Mouse (Mus musculus) MEL (cell line): Measurements from ENCODE around the gene Maml3. TPM values are rescaled to one million over a fixed set of nuclear protein-coding genes. Genes with fewer than 3 reads are reported as not detected.

ENCODE experiments used
- DNase-seq: peaks from one replicate; pipeline ENCODE4 v3.0.0; 2011; ENCODE audit warnings: low read depth, low spot score
- H3K27ac ChIP-seq: 2 replicates; pipeline ENCODE4 v1.5.1; 2012; ENCODE audit warnings: low read depth, mild to moderate bottlenecking, control low read depth, low read length, moderate library complexity; ENCODE audit not compliant: control insufficient read depth
- H3K27me3 ChIP-seq, 2 experiments: fragments of 150-350 bp in 1 of 2; sonication (generic) in 1 of 2; 2 replicates each; pipeline ENCODE4 v1.6.1; 2012; ENCODE audit warnings: low read length in 2 of 2, mild to moderate bottlenecking in 2 of 2, improper control_type of control experiment in 1 of 2, moderate library complexity in 1 of 2; ENCODE audit not compliant: insufficient read depth in 2 of 2, control insufficient read depth in 1 of 2
- H3K36me3 ChIP-seq, 2 experiments: 2 replicates each; pipeline ENCODE4 v1.6.1; 2012 to 2014; ENCODE audit warnings: low read length in 2 of 2, improper control_type of control experiment in 1 of 2, inconsistent platforms in 1 of 2, mild to moderate bottlenecking in 1 of 2; ENCODE audit not compliant: insufficient read depth in 2 of 2, control insufficient read depth in 1 of 2
- H3K4me1 ChIP-seq, 2 experiments: fragments of 150-350 bp in 1 of 2; sonication (generic) in 1 of 2; 2 replicates each; pipeline ENCODE4 v1.6.1; 2012; ENCODE audit warnings: low read length in 2 of 2, improper control_type of control experiment in 1 of 2, mild to moderate bottlenecking in 1 of 2; ENCODE audit not compliant: insufficient read depth in 2 of 2, control insufficient read depth in 1 of 2
- H3K4me3 ChIP-seq, 2 experiments: fragments of 150-350 bp in 1 of 2; sonication (generic) in 1 of 2; 2 replicates each; pipeline ENCODE4 v1.5.1; 2012; ENCODE audit warnings: low read depth in 2 of 2, low read length in 2 of 2, mild to moderate bottlenecking in 2 of 2, moderate library complexity in 2 of 2, control low read depth in 1 of 2, improper control_type of control experiment in 1 of 2; ENCODE audit not compliant: control insufficient read depth in 1 of 2, insufficient read depth in 1 of 2
- H3K79me2 ChIP-seq: 2 replicates; pipeline ENCODE4 v1.6.1; 2012; ENCODE audit warnings: mild to moderate bottlenecking, low read length, moderate library complexity; ENCODE audit not compliant: control insufficient read depth, poor library complexity, insufficient read depth
- H3K9ac ChIP-seq: 2 replicates; pipeline ENCODE4 v1.6.1; 2012; ENCODE audit warnings: low read depth, mild to moderate bottlenecking, control low read depth, low read length, moderate library complexity; ENCODE audit not compliant: control insufficient read depth, poor library complexity, severe bottlenecking
- H3K9me3 ChIP-seq: fragments of 150-350 bp; sonication (generic); replicated peaks from 2 replicates; pipeline ENCODE4 v1.6.1; 2012; ENCODE audit warnings: mild to moderate bottlenecking, low read length, improper control_type of control experiment, moderate library complexity; ENCODE audit not compliant: insufficient read depth
- E2F4 ChIP-seq: IDR thresholded peaks from 2 replicates; pipeline ENCODE4 v1.6.1; 2011; ENCODE audit warnings: low read depth, low read length, improper control_type of control experiment, borderline replicate concordance
- ELF1 ChIP-seq: IDR thresholded peaks from 2 replicates; pipeline ENCODE4 v1.6.1; 2014; ENCODE audit warnings: low read depth, mild to moderate bottlenecking, inconsistent platforms, low read length, improper control_type of control experiment, moderate library complexity
- EP300 ChIP-seq, 2 experiments: IDR thresholded peaks; 2 replicates each; pipeline ENCODE4 v1.6.1; 2011; ENCODE audit warnings: improper control_type of control experiment in 2 of 2, low read length in 2 of 2, low read depth in 1 of 2, mild to moderate bottlenecking in 1 of 2
- ETS1 ChIP-seq: IDR thresholded peaks from 2 replicates; pipeline ENCODE4 v1.6.1; 2012; ENCODE audit warnings: low read depth, mild to moderate bottlenecking, inconsistent platforms, low read length, improper control_type of control experiment, moderate library complexity
- GABPA ChIP-seq: IDR thresholded peaks from 2 replicates; pipeline ENCODE4 v1.6.1; 2012; ENCODE audit warnings: low read depth, mild to moderate bottlenecking, inconsistent platforms, low read length, improper control_type of control experiment, moderate library complexity
- GATA1 ChIP-seq: IDR thresholded peaks from 2 replicates; pipeline ENCODE4 v1.6.1; 2011; ENCODE audit warnings: low read depth, low read length, improper control_type of control experiment
- JUND ChIP-seq: IDR thresholded peaks from 2 replicates; pipeline ENCODE4 v1.6.1; 2011; ENCODE audit warnings: low read depth, mild to moderate bottlenecking, improper control_type of control experiment, low read length
- KAT2A ChIP-seq: conservative IDR thresholded peaks from 2 replicates; pipeline ENCODE4 v1.6.1; 2012; ENCODE audit warnings: low read depth, low read length, improper control_type of control experiment, inconsistent platforms
- MAFK ChIP-seq: IDR thresholded peaks from 2 replicates; pipeline ENCODE4 v1.6.1; 2011; ENCODE audit warnings: low read depth, mild to moderate bottlenecking, low read length, improper control_type of control experiment, borderline replicate concordance
- MAX ChIP-seq: IDR thresholded peaks from 2 replicates; pipeline ENCODE4 v1.6.1; 2011; ENCODE audit warnings: low read length, improper control_type of control experiment
- MAZ ChIP-seq: IDR thresholded peaks from 2 replicates; pipeline ENCODE4 v1.6.1; 2012; ENCODE audit warnings: low read depth, mild to moderate bottlenecking, inconsistent platforms, low read length, improper control_type of control experiment
- MEF2A ChIP-seq: IDR thresholded peaks from 2 replicates; pipeline ENCODE4 v1.6.1; 2014; ENCODE audit warnings: low read depth, mild to moderate bottlenecking, inconsistent platforms, low read length, improper control_type of control experiment; ENCODE audit not compliant: poor library complexity, insufficient replicate concordance, severe bottlenecking; ENCODE audit errors: extremely low read depth
- MYB ChIP-seq: IDR thresholded peaks from 2 replicates; pipeline ENCODE4 v1.6.1; 2011; ENCODE audit warnings: mild to moderate bottlenecking, low read depth, low read length, improper control_type of control experiment
- MYC ChIP-seq: IDR thresholded peaks from 2 replicates; pipeline ENCODE4 v1.6.1; 2011; ENCODE audit warnings: low read depth, mild to moderate bottlenecking, low read length, improper control_type of control experiment, moderate library complexity
- NRF1 ChIP-seq: IDR thresholded peaks from 2 replicates; pipeline ENCODE4 v1.6.1; 2014; ENCODE audit warnings: low read depth, mild to moderate bottlenecking, inconsistent platforms, low read length, improper control_type of control experiment, moderate library complexity; ENCODE audit not compliant: poor library complexity, insufficient read depth, severe bottlenecking
- POLR2A ChIP-seq, 2 experiments: IDR thresholded peaks; 2 replicates each; pipeline ENCODE4 v1.6.1; 2011 to 2012; ENCODE audit warnings: low read length in 2 of 2, mild to moderate bottlenecking in 2 of 2, control low read depth in 1 of 2, improper control_type of control experiment in 1 of 2, low read depth in 1 of 2, moderate library complexity in 1 of 2; ENCODE audit not compliant: control insufficient read depth in 1 of 2, insufficient read depth in 1 of 2, poor library complexity in 1 of 2
- POLR2AphosphoS2 ChIP-seq: IDR thresholded peaks from 2 replicates; pipeline ENCODE4 v1.6.1; 2011; ENCODE audit warnings: low read length, improper control_type of control experiment
- POLR2AphosphoS5 ChIP-seq: IDR thresholded peaks from 2 replicates; pipeline ENCODE4 v1.6.1; 2012; ENCODE audit warnings: low read depth, borderline replicate concordance, mild to moderate bottlenecking, inconsistent platforms, low read length, moderate library complexity, mixed read lengths
- TAL1 ChIP-seq: IDR thresholded peaks from 2 replicates; pipeline ENCODE4 v1.6.1; 2012; ENCODE audit warnings: mild to moderate bottlenecking, inconsistent platforms, low read length, moderate library complexity, mixed read lengths
- TBP ChIP-seq: IDR thresholded peaks from 2 replicates; pipeline ENCODE4 v1.8.0; 2011; ENCODE audit warnings: low read depth, low read length, improper control_type of control experiment
- TCF12 ChIP-seq: IDR thresholded peaks from 2 replicates; pipeline ENCODE4 v1.6.1; 2014; ENCODE audit warnings: low read depth, mild to moderate bottlenecking, inconsistent platforms, low read length, improper control_type of control experiment, moderate library complexity
- USF1 ChIP-seq: IDR thresholded peaks from 2 replicates; pipeline ENCODE4 v1.6.1; 2014; ENCODE audit warnings: low read depth, mild to moderate bottlenecking, inconsistent platforms, low read length, improper control_type of control experiment, moderate library complexity
- USF2 ChIP-seq, 2 experiments: IDR thresholded peaks; 2 replicates each; pipeline ENCODE4 v1.6.1; 2011 to 2012; ENCODE audit warnings: improper control_type of control experiment in 2 of 2, low read length in 2 of 2, borderline replicate concordance in 1 of 2, inconsistent platforms in 1 of 2, low read depth in 1 of 2, mild to moderate bottlenecking in 1 of 2; ENCODE audit not compliant: insufficient read depth in 1 of 2
- ZC3H11A ChIP-seq: IDR thresholded peaks from 2 replicates; pipeline ENCODE4 v1.6.1; 2012; ENCODE audit warnings: low read depth, mild to moderate bottlenecking, inconsistent platforms, low read length, improper control_type of control experiment
- ZKSCAN1 ChIP-seq: IDR thresholded peaks from 2 replicates; pipeline ENCODE4 v1.6.1; 2012; ENCODE audit warnings: low read depth, mild to moderate bottlenecking, inconsistent platforms, low read length, improper control_type of control experiment, moderate library complexity
- ZNF384 ChIP-seq: IDR thresholded peaks from 2 replicates; pipeline ENCODE4 v1.6.1; 2012; ENCODE audit warnings: low read depth, mild to moderate bottlenecking, inconsistent platforms, low read length, improper control_type of control experiment
- polyA plus RNA-seq, 2 experiments: library from polyadenylated mRNA; stranded (reverse) in 1 of 2; unstranded in 1 of 2; fragments of >175 nt in 1 of 2; fragments of >200 nt in 1 of 2; gene quantifications; 2 replicates each; pipeline versions ENCODE4 v1.2.1 to v1.2.4; 2012; ENCODE audit warnings: low replicate concordance in 2 of 2, low read depth in 1 of 2; ENCODE audit not compliant: insufficient read length in 2 of 2, insufficient read depth in 1 of 2, missing spikeins in 1 of 2
- total RNA-seq: library from RNA; depleted of rRNA; stranded (reverse); fragments of 300-350 nt; gene quantifications from 2 replicates; pipeline ENCODE4 v1.2.3, GENCODE M21; 2012

Gene Maml3
- total and polyA plus RNA-seq, 3 experiments: 2.0 to 4.1 TPM; not detected in 1

- H3K27me3 ChIP-seq: no peaks in the 10 kb centered on the region
- no peaks in the 10 kb centered on the region for H3K9me3 ChIP-seq
- H3K36me3 ChIP-seq: no peaks in the 10 kb centered on the region
- H3K4me3 ChIP-seq: no peak overlapping the region
- no peaks in the 10 kb centered on the region for H3K4me1 ChIP-seq
- H3K9ac ChIP-seq: no peak overlapping the region
- no peak overlapping the region for H3K27ac ChIP-seq
- no peak for DNase-seq
- no peaks in the 10 kb centered on the region for H3K79me2 ChIP-seq
- TF ChIP-seq MYB (no peak), TBP (no peak), GATA1 (no peak), MAFK (no peak), ZKSCAN1 (no peak), MYC (no peak), ELF1 (no peak), ETS1 (no peak), EP300 (IDR thresholded peaks at IDR 0.05; ENCODE audit: low read depth in 1 of 2, low read length in 2 of 2) (no peak), MAX (no peak), USF2 (IDR thresholded peaks at IDR 0.05; ENCODE audit: borderline replicate concordance in 1 of 2, insufficient read depth in 1 of 2, low read depth in 1 of 2, low read length in 2 of 2) (no peak)
- TF ChIP-seq, all 39 proteins: peak for 0
These were observed 73.5 kb downstream of the Maml3 start for GRCm38 (mm10) chr3:52031327-52031726.

- no peak overlapping the region for H3K27ac ChIP-seq
- H3K9me3 ChIP-seq: no peaks in the 10 kb centered on the region
- H3K36me3 ChIP-seq: no peaks in the 10 kb centered on the region
- no peaks in the 10 kb centered on the region for H3K4me1 ChIP-seq
- no peak for DNase-seq
- no peaks in the 10 kb centered on the region for H3K27me3 ChIP-seq
- H3K4me3 ChIP-seq: no peak overlapping the region
- no peak overlapping the region for H3K9ac ChIP-seq
- H3K79me2 ChIP-seq: no peaks in the 10 kb centered on the region
- TF ChIP-seq TCF12: no peak
- TF ChIP-seq GATA1: no peak
- TF ChIP-seq USF1: no peak
- TF ChIP-seq NRF1: no peak
- TF ChIP-seq POLR2A (IDR thresholded peaks at IDR 0.05; ENCODE audit: control insufficient read depth in 1 of 2, insufficient read depth in 1 of 2, low read depth in 1 of 2, low read length in 2 of 2, poor library complexity in 1 of 2): no peak
- no peak for TF ChIP-seq EP300 (IDR thresholded peaks at IDR 0.05; ENCODE audit: low read depth in 1 of 2, low read length in 2 of 2)
- TF ChIP-seq MEF2A: no peak
- TF ChIP-seq JUND: no peak
- TF ChIP-seq MAZ: no peak
- TF ChIP-seq POLR2AphosphoS5: no peak
- TF ChIP-seq TBP: no peak
- no peak for TF ChIP-seq POLR2AphosphoS2
- TF ChIP-seq KAT2A: no peak
- TF ChIP-seq E2F4: no peak
- TF ChIP-seq GABPA: no peak
- TF ChIP-seq TAL1: no peak
- no peak for TF ChIP-seq ZC3H11A
- TF ChIP-seq ZNF384: no peak
These were observed 74.8 kb downstream of the Maml3 start for GRCm38 (mm10) chr3:52030114-52030513.
